Comparison of ENCODE assay signal across 8 mouse cellular contexts in genomic region chr8:107519860-107520259, GRCm38 (mm10).
DNase-seq lines count a peak whose midpoint lies in the region; ATAC-seq and TF ChIP-seq lines count a peak whose summit lies in the region.

No protein-coding gene starts in this region.

- no peak overlapping the region for H3K9ac ChIP-seq in liver, embryonic 12.5 days
- no peak overlapping the region for H3K9ac ChIP-seq in liver, embryonic 11.5 days (ENCODE audit: low read depth, low read length)
- no peak overlapping the region for H3K9ac ChIP-seq in embryonic facial prominence, embryonic 15.5 days
- 0 out of 2 replicates have a peak overlapping the region, but pooled peaks have one; percentile 24 for H3K9ac ChIP-seq in limb, embryonic 11.5 days (ENCODE audit: low read length)
- no peak overlapping the region for H3K9ac ChIP-seq in stomach, postnatal 0 days (ENCODE audit: low read length)

- no peak overlapping the region for H3K4me3 ChIP-seq in liver, embryonic 12.5 days
- H3K4me3 ChIP-seq in liver, embryonic 11.5 days (ENCODE audit: low read depth, low read length) = no peak overlapping the region
- no peak overlapping the region for H3K4me3 ChIP-seq in embryonic facial prominence, embryonic 15.5 days (replicated peaks)
- no peak overlapping the region for H3K4me3 ChIP-seq in limb, embryonic 11.5 days (ENCODE audit: low read depth, low read length)
- no peak overlapping the region for H3K4me3 ChIP-seq in stomach, postnatal 0 days (ENCODE audit: low read depth, low read length)

- no peaks in the 10 kb centered on the region for H3K27me3 ChIP-seq in liver, embryonic 12.5 days (replicated peaks)
- no peaks in the 10 kb centered on the region for H3K27me3 ChIP-seq in liver, embryonic 11.5 days (replicated peaks; ENCODE audit: control insufficient read depth, insufficient read depth, low read length)
- no peaks in the 10 kb centered on the region for H3K27me3 ChIP-seq in embryonic facial prominence, embryonic 15.5 days
- no peaks in the 10 kb centered on the region for H3K27me3 ChIP-seq in limb, embryonic 11.5 days (ENCODE audit: control insufficient read depth, insufficient read depth, low read length)
- no peaks in the 10 kb centered on the region for H3K27me3 ChIP-seq in stomach, postnatal 0 days (ENCODE audit: control insufficient read depth, insufficient read depth, low read length)

- peaks cover 19% of the 10 kb centered on the region for H3K36me3 ChIP-seq in liver, embryonic 12.5 days
- no peaks in the 10 kb centered on the region for H3K36me3 ChIP-seq in liver, embryonic 11.5 days (ENCODE audit: control insufficient read depth, insufficient read depth, low read length)
- H3K36me3 ChIP-seq in embryonic facial prominence, embryonic 15.5 days = 0 out of 2 replicates have a peak, but pooled peaks cover 5% of the 10 kb centered on the region
- H3K36me3 ChIP-seq in limb, embryonic 11.5 days (ENCODE audit: control insufficient read depth, insufficient read depth, low read length) = peaks cover 7% of the 10 kb centered on the region; the same call in 1 of the 2 replicates
- H3K36me3 ChIP-seq in stomach, postnatal 0 days (ENCODE audit: control insufficient read depth, insufficient read depth, low read length) = no peaks in the 10 kb centered on the region

- H3K9me3 ChIP-seq in liver, embryonic 12.5 days (replicated peaks) = no peaks in the 10 kb centered on the region
- no peaks in the 10 kb centered on the region for H3K9me3 ChIP-seq in liver, embryonic 11.5 days (ENCODE audit: control insufficient read depth, low read length)
- H3K9me3 ChIP-seq in embryonic facial prominence, embryonic 15.5 days (replicated peaks) = no peaks in the 10 kb centered on the region
- no peaks in the 10 kb centered on the region for H3K9me3 ChIP-seq in limb, embryonic 11.5 days (ENCODE audit: control insufficient read depth, low read length)
- no peaks in the 10 kb centered on the region for H3K9me3 ChIP-seq in stomach, postnatal 0 days (ENCODE audit: control insufficient read depth, low read length)

- TF ChIP-seq EP300 in stomach, postnatal 0 days (optimal IDR thresholded peaks at IDR 0.05) = no peak

- WGBS in liver, embryonic 12.5 days (ENCODE audit: insufficient replicate concordance) = 57% methylated on average over 4 of the region's 4 CpGs
- 55% methylated on average over 4 of the region's 4 CpGs for WGBS in liver, embryonic 11.5 days
- WGBS in embryonic facial prominence, embryonic 15.5 days = 5% methylated on average over 4 of the region's 4 CpGs
- WGBS in limb, embryonic 11.5 days = 15% methylated on average over 4 of the region's 4 CpGs
- 20% methylated on average over 4 of the region's 4 CpGs for WGBS in stomach, postnatal 0 days

- H3K4me1 ChIP-seq in liver, embryonic 12.5 days = no peaks in the 10 kb centered on the region
- no peaks in the 10 kb centered on the region for H3K4me1 ChIP-seq in liver, embryonic 11.5 days (replicated peaks; ENCODE audit: control insufficient read depth, insufficient read depth, low read length)
- H3K4me1 ChIP-seq in embryonic facial prominence, embryonic 15.5 days = peaks cover 3% of the 10 kb centered on the region; the same call in 1 of the 2 replicates
- H3K4me1 ChIP-seq in limb, embryonic 11.5 days (ENCODE audit: control insufficient read depth, insufficient read depth, low read length) = peaks cover 10% of the 10 kb centered on the region; the same call in 1 of the 2 replicates
- H3K4me1 ChIP-seq in stomach, postnatal 0 days (replicated peaks; ENCODE audit: control insufficient read depth, insufficient read depth) = 0 out of 2 replicates have a peak, but pooled peaks cover 2% of the 10 kb centered on the region

- H3K27ac ChIP-seq in liver, embryonic 12.5 days = 0 out of 2 replicates have a peak overlapping the region, but pooled peaks have one; percentile 28
- H3K27ac ChIP-seq in liver, embryonic 11.5 days (ENCODE audit: low read depth, low read length) = no peak overlapping the region
- H3K27ac ChIP-seq in embryonic facial prominence, embryonic 15.5 days (replicated peaks) = peak overlapping the region; percentile 41; the same call in 1 of the 2 replicates
- H3K27ac ChIP-seq in limb, embryonic 11.5 days (replicated peaks; ENCODE audit: low read depth, low read length) = peak overlapping the region; percentile 77
- H3K27ac ChIP-seq in stomach, postnatal 0 days (replicated peaks) = 0 out of 2 replicates have a peak overlapping the region, but pooled peaks have one; percentile 24

- no peak for TF ChIP-seq CTCF in stomach, postnatal 0 days (IDR thresholded peaks at IDR 0.05; ENCODE audit: low read depth)

- no peak for ATAC-seq in liver, embryonic 12.5 days
- ATAC-seq in liver, embryonic 11.5 days (replicated peaks; ENCODE audit: low FRiP score) = no peak
- ATAC-seq in embryonic facial prominence, embryonic 15.5 days (ENCODE audit: insufficient number of reproducible peaks, low FRiP score, low TSS enrichment, low read depth) = peak; percentile 87
- ATAC-seq in limb, embryonic 11.5 days (ENCODE audit: insufficient number of reproducible peaks, low FRiP score, low TSS enrichment, low read depth) = peak; percentile 63
- peak; percentile 81 for ATAC-seq in stomach, postnatal 0 days (ENCODE audit: low FRiP score, low TSS enrichment)

- H3K4me2 ChIP-seq in liver, embryonic 12.5 days = no peak overlapping the region
- no peak overlapping the region for H3K4me2 ChIP-seq in liver, embryonic 11.5 days
- H3K4me2 ChIP-seq in embryonic facial prominence, embryonic 15.5 days (replicated peaks) = no peak overlapping the region
- no peak overlapping the region for H3K4me2 ChIP-seq in limb, embryonic 11.5 days (ENCODE audit: low read depth, severe bottlenecking)
- no peak overlapping the region for H3K4me2 ChIP-seq in stomach, postnatal 0 days (replicated peaks; ENCODE audit: low read depth)

- intact Hi-C loops in heart, postnatal 36 days (cut with DNase I) = no loop called here
- intact Hi-C loops in left cerebral cortex, postnatal 36 days (cut with DNase I) = no loop called here

- DNase-seq in liver, embryonic 11.5 days (ENCODE audit: low spot score) = no peak
- peak; percentile 27 to 33 for DNase-seq in heart, postnatal 36 days
- peak; percentile 57 for DNase-seq in limb, embryonic 11.5 days (ENCODE audit: low spot score)
- DNase-seq in stomach, postnatal 0 days (ENCODE audit: low spot score) = peak; percentile 50
- no peak for DNase-seq in layer of hippocampus, adult 18-20 months (ENCODE audit: low spot score in 2 of 2)
- no peak for DNase-seq in left cerebral cortex, postnatal 36 days (ENCODE audit: low spot score in 2 of 2)

Comparison
In these comparisons a context has a peak if more than half of its experiments do, and no peak if none do; other contexts are left out.
1. ATAC-seq: peak in embryonic facial prominence, embryonic 15.5 days (single experiment), limb, embryonic 11.5 days (single experiment) and stomach, postnatal 0 days (single experiment); none in liver, embryonic 12.5 days (single experiment) and liver, embryonic 11.5 days (single experiment).
2. DNase-seq: peak in heart, postnatal 36 days (2 of 2), limb, embryonic 11.5 days (single experiment) and stomach, postnatal 0 days (single experiment); none in liver, embryonic 11.5 days (single experiment), layer of hippocampus, adult 18-20 months (0 of 2) and left cerebral cortex, postnatal 36 days (0 of 2).